Mouse (Mus musculus) cerebellum, adult (tissue): ENCODE results near the gene Btbd11.
"Not testable (repeated sequence)": the region's sequence is repeated elsewhere in the genome, so short reads cannot be mapped to it uniquely, and the experiment has no call there.

Experiments used
- ATAC-seq: cut with Nextera tagmentation; 2 replicates; pipeline ENCODE4 v1.9.2; 2017; ENCODE audit warnings: mild to moderate bottlenecking, moderate library complexity, mixed read lengths; ENCODE audit not compliant: insufficient number of reproducible peaks, low FRiP score, low TSS enrichment

Gene Btbd11

DNA sequence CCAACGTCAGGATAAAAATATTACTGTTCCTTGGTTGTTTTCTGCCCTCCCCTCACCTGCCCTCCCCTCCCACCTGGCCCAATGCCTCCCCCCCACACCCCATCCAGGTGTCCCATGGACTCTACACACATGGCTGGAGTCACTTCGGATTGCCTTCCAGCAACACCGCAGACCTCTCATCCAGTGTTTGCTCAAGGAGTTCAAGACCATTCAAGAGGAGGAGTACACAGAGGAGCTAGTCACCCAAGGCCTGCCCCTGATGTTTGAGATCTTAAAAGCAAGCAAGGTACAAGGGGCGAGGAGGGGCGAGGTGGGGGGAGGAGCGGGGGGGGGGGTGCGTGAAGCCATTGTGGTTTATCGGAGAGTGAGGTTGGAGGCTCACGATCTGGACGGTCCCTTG is 247.0 kb downstream of the Btbd11 start:
- no peak for ATAC-seq

DNA sequence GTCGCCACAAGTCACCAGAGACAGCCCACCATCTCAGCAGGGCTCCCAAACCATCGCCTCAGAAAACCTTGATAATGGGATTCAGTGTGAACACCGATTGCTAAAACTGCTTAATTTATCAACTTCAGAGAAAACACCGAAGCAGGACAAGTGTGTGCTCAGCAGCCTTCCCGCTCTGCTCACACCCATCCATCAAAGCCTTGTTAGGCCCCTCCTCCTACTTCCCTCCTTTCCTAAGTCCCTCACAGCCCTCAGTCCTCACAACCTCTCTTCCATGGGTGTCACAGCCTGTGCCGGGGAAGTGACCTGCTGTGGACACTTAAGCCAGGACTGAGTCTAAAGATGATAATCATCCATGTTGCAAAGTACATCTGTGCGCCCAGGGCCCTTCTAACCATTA is 251.0 kb downstream of the Btbd11 start:
- no peak for ATAC-seq

DNA sequence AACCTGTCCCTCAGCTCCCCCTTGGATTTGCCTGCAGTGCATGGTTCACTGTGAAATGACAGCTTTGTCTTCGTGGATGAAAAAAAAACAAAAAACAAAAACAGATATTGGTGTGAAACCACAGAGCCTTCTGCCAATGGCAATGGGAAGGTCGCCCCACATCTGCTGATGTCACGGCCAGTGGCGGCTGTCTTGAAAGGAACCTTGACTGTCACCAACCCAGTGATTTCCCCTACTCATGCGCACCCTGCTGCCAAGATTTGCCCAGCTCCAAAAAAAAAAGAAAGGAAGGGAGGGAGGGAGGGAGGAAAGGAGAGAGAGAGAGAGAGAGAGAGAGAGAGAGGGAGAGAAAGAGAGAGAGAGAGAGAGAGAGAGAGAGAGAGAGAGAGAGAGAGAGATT is 251.5 kb downstream of the Btbd11 start:
- no peak for ATAC-seq

DNA sequence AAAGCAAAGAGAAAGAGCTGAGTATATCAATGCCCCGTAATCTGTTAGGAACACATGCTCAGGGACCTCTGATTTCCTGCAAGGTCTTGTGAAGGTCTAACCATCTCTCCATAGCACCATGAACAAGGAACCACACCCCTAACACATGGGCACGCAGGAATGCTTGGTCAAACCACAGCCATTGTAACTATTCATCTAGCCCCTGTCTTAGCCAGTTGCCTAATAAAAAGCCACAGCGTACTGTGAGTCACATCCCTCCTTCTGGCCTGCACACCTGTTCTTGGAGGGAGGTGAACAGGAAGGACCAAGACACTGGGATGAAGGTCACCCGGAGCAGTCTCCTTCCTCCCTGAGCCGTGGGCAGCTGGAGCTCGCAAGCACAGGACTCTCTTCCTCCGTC is 253.0 kb downstream of the Btbd11 start:
- ATAC-seq = no peak

DNA sequence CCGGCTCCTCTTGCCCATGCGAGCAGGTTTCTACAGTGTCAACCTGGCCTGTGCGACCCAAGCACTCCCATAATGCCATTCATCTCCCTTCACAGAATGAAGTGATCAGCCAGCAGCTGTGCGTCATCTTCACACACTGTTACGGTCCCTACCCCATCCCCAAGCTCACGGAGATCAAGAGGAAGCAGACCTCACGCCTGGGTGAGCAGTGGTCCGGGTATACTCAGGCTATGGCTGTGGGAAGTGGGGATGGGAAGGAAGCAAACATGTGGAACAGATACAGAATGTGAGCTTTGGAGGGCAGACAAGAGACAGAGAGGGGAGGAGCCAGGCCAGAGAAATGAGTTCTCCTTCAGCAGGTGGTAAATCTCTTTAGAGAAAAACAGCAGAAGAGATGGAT is 253.8 kb downstream of the Btbd11 start:
- no peak for ATAC-seq

DNA sequence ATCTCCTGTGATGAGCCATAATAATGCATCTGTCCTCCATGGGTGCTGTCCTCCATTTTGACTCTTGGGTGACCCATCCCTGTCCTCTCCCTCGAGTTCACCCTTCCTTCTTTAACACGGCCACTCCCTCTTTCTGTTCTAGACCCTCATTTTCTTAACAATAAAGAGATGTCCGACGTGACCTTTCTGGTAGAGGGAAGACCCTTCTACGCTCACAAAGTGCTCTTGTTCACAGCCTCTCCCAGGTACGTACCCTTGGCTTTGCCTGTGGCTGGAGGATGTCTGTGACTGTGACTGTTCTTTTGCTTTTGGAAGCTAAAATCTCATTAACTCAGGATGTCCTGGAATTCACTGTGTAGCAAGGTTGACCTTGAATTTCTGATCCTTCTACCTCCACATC is 258.7 kb downstream of the Btbd11 start:
- no peak for ATAC-seq

DNA sequence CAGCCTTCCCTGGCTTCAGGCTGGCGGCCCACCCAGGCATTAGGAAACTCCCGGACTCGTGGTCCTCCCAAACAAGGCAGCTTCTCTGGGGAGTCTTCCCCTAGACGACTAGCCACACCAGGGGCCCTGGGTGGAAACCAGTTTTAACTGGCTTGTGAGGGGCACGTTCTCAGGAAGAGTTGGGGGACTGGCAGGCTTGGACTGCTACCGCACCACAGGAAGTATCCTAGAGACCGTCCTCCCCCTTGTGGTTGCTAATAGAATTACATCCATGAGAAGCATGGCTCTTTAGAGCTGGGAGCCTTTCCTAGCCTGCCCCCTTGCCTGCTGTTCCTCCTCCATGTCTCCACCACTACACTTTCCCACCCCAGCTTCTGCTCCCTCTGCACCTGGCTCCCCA is 265.1 kb downstream of the Btbd11 start:
- ATAC-seq = peak; percentile 73; the same call in 1 of the 2 replicates

DNA sequence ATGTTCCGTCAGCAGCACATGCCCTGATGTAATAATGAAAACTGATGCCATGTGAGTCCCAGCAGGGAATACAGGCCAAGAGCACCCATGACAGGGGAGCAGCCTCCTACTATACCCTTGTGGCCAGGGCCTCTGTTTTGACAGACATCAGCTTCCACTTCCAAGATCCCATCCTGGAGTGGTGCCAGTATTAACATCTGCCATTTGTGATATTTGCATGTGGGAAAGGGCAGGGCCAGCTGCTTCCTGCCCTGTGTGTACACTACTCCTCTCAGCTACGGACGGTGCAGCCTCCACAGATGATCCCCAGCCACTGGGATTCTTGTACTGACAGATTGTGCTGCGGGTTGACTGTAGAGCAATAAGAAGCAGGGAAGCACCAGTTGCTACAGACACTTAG is 269.3 kb downstream of the Btbd11 start:
- no peak for ATAC-seq

DNA sequence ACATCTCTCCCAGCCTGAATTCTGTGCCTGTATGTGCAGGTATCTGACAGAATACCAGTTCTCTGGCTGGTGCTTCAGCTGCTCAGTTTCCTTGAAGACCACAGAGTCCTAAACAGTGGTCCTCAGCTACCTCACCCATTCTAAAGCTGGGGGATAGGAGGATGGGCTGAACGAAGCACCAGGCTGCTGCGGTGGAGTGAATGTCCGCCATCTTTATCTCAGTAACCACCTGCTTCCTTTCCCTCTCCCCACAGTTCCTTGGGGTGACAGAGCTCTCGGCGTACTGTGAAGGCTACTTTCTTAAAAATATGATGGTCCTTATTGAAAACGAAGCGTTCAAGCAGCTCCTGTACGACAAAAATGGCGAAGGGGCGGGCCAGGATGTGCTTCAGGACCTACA is 271.3 kb downstream of the Btbd11 start:
- no peak for ATAC-seq

DNA sequence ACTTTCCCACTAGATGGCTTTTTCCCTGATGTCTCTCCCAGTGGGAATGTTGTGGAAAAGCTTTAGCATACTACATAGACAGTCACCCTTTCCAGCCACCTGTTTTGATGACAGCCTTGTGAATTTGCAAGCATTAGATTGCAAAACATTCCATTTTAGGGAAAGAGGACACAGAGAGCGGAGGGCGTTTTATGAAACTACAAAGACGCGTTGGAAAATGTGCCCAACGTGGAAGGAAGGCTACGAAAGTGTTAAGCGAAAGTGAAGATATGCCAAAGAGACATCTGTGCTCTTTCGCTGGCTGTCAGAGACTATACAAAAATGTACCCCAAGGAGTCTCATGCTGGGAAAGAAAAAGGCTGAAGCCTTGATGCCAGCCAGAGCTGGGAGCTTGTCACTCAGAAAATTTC is 286.9 kb downstream of the Btbd11 start:
- ATAC-seq = no peak

DNA sequence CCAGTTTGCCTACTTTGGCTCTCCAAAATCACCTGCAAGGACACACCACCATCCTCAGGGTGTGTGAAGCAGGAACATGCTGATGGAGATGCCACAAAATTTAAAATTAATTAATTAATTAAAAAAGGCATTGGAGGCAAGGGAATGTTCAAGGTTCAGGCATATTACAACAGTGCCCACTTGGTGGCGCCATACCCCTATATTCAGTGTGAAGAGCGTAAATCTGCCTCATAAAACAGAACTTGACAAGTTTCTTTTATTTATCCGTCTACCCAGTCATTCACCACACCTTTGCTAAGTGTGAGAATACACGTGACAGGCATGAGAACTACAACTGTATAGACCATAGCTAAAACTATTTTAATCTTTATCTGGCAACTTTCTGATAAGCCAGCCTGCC is 292.0 kb downstream of the Btbd11 start:
- peak; percentile 36; the same call in 1 of the 2 replicates for ATAC-seq

DNA sequence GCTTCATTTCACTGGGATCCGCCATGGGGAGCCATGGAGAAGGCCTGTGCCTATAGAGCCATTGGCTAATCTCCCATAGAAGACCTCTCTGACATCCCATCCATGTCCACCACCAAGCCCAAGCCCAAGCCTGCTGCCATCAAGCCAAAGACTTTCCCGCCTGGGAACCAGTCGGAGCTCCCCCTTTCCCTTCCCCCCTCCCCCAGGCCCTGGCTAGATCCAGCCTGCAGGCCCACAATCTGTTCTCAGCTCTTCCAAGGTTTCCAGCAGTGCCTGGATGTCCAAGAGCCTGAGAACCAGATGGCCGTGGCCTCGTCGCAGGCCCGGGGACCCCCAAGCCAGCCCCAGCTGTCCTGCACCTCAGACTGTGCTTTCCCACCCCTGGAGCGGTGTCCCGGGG is 295.8 kb downstream of the Btbd11 start:
- no peak for ATAC-seq

DNA sequence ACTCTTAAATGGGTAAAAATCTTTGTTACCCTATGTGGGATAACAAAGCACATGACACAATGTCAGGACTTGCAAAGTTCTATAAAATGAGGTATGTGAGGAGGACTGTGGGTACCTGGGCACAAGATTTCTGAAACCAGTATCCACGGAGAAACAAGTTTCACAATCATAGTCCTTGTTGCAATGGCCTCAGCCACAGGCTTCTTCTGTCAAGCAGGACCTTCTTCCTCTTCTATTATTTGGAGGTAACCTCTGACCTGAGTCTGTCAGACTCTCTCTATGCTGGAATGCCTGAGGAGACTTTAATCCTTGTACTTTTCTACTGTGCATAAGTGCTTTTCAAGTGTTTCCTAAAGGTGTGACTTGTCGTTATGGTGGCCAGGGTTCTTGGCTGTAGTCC is 307.8 kb downstream of the Btbd11 start:
- ATAC-seq = not testable (repeated sequence)

DNA sequence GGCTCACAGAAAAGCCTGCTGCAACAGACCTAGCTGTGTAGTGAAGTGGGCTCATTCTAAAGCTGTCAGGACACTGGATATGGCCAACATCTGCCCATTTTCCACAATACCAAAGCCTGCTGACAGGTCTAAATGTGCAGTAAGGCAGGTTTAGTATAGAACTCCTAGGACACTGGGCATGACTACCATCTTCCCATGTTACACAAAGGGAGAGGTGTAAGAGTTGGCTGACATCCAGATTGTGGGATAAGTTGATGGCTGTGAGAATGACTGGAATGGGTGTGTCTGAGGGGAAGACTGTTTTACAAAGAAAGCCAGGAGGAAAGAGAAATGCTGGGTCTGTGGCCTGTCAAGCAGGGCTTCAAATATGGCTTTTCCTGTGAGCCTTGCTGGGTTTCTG is 313.1 kb downstream of the Btbd11 start:
- no peak for ATAC-seq

DNA sequence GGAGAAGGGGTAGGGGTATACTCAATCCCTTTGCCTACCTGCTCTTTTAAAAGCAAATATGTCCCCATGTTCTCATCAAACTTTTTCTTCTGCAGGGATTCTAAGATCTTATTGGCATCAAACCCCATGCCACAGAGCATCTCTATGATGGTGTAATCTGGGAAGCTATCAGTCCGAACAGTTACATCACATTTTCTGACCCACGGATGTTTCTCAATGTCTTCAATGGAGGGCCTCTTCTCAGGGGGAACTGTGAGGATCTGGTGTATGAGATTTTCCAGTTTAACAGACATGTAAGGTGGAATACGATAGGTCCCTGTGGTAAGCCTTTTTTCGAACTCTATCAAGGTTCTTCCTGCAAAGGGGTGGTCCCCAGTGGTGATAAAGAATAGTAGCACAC is 323.2 kb downstream of the Btbd11 start:
- ATAC-seq = not testable (repeated sequence)
